Mouse (Mus musculus): ENCODE data around the gene Dnm3. TPM values are rescaled to one million over a fixed set of nuclear protein-coding genes. Genes with fewer than 3 reads are reported as not detected.

The Dnm3 gene
- total RNA-seq, 2 experiments from 2014 or later: 6.3 to 11.0 TPM

DNA sequence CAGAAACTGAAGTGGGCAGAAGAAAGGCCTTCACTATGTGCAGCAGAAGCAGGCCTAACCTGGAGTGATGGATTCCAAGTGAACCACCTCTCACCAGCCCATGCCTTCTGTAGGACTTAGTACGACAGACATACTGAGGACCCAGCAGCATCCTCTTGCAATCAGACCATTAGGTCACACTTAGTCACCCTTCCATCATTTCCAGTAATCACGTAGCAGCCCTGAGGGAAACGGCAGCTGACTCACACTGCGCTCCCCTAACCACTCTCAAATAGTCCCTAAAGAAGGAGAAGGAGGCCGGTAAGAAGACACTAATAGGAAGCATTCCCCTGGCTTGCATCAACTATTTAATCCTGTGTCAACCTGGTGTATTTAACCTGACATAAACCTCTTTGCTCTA, 262.1 kb downstream of the Dnm3 start:
- no peak for DNase-seq (ENCODE audit: low spot score in 2 of 2)

DNA sequence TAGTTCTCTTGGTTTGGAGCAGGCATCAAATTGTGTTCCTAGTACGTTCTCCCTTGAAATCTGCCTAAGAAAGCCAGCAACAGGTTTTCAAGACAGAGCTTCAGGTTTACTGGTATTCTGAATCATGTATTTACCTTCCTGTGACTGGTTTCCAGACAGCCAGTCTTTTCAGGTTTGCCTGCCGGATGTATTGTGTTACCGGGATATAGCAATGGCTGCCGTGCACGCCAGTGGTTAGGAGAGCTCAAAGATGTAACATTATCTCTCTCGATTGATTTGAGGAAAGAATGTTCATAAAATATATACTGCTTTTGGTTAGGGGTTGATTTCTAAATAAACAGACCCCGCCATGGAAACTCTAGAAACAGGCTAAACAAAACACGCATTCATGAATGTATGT, 264.8 kb downstream of the Dnm3 start:
- no peak for DNase-seq (ENCODE audit: low spot score in 2 of 2)

DNA sequence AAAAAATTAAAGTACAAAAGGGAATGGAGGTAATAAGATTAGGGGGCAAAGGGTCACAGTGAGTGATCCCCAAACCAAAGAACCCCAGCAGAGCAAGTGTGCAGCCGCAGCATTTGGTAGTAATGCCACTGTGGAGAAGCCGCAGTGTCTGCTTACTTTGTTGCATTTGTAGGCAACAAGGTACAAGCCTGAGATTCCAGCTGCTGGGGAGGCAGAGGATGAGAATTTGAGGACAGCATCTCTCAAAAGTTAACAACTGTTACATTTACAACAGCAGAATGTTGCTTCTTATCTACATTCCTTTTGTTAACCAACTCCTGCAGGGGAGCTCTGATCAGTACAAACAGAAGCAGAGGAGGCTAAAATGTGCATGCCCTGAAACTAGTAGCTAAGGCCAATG, 267.3 kb downstream of the Dnm3 start:
- no peak for DNase-seq (ENCODE audit: low spot score in 2 of 2)

DNA sequence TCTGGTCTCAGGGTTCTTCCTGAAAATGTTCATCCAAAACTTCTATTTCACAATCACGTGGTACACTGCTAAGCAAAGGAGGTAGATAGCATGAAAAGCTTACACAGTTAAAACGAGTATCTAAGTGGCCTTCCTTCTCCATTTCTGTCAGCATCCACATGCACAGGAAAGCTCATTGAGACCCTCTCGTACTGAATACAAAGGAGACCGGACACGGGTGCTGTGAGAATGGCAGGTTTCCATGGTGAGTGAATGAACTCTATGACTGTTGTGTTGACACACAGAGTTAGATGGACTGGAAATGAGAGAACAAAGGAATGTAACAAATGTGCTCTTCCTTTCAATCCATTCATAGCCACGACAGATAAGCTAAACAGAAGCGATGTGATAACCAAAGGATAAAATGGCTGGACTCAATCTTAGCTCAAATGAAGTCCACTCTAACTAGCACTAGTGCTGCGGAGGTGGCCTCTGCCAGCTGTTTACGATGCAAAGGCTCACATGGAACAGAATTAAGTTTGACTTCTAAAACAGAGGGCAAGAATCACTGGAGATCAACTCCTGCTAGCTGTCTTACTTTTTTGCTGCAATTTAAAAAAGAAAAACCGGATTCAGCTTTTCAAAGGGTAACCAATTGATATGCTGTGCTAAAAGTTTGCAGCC, 268.2 kb downstream of the Dnm3 start:
- DNase-seq (ENCODE audit: low spot score in 2 of 2): no peak

DNA sequence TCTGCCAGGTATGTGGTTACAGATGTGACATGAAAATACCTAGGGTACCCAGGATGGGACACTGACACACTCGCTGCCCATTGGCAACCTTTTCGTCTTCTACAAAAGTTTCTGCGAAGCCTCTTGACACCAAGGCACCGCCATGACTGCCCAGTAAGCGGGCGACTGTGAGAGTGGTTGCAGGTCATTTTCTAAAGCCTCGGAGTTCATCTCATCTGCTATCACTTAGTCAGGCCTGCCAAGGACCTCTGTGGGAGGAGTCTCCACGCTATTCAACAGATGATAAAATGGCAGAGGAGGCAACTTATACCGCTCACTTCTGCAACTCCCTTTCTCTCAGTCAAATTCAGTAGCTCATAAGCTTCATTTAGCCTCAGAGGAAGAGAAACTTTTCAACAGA, 268.8 kb downstream of the Dnm3 start:
- no peak for DNase-seq (ENCODE audit: low spot score in 2 of 2)

DNA sequence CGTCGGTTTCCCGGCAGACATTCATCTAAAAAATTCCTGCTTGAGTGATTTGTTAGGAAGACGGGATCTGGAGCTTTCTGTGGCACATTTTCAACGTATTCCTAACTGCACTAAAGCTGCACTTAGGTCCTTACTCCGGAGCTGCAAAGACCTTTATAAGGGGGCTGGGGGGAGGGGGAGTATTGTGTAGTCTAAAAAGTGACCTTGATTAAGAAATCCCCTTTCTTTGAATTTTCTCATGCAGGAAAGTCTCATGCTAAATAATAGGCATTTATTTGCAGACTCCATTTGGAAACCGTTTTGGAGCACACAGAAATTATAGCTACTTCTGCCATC, 270.2 kb downstream of the Dnm3 start:
- no peak for DNase-seq (ENCODE audit: low spot score in 2 of 2)

DNA sequence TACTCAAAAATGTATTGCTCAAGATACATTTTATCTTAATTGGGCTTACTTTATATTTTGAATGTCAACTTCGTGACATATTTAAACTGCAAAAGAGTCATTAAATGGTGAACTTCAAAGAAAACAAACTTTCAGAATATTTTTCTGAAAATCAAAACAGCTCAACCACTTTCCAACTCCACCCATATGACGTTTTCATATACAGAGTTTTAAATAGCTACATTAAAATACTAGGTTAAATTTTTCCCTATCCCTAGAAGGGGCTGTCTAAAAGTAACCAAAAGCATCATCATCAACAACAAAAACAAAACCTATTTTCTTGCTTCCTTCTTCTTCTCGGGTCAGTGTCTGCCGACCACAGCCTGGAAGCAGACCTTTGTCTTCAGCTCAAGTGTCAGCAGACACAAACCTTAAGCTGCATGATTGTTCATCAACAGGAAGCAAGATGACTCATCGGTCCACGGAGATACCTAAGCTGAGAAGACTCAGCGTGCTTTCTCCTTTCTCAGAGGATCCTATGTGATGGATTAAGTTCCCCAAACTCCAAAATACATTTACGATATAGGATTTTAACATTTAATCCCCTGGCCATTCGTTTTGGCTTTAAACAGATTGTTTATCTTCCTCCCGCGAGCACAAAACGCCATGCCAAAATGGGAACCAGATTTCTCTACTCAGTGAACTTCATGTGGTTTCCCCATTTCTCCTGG, 270.7 kb downstream of the Dnm3 start:
- peak in 1 of 2 experiments; percentile 37 for DNase-seq (ENCODE audit: low spot score in 2 of 2)

DNA sequence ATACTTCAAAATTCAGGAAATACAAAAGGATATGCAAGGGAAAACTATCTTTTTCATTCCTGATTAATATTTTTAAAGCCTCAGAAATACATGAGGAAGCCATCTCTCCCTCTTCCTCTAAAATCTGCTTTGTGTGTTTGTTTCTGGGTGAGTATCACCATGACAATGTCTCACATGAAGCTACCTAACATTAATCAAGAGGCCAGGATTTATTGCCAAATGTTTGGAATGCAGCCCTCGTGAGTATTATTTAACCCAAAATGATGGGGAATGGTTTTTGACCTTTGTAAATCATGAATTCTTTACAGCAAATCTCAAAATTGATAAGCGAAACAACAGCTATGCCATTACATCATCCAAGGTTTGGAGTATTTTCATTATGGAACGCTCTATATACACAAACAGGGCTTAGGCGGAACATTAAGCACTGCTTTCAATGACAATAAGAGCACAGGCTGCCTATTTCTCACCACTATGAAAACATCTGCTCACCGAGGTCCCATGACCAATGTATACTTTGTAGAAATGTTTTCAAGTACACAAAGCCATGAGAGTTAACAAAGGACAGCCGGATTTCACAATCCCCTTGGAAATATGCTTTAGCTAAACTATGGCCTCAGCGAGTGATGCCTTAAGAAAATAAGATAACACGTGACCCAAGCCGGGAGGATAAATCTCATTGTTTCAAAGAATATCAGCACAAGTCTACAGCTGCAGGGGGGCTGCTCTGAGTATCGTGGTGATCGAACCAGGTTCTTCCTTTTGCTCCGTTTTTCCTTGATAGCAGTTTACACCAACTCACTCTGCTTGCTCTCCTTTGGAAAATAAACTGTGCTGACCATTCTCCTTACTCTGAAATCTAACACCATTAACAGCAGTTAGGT, 275.1 kb downstream of the Dnm3 start:
- DNase-seq (ENCODE audit: low spot score in 2 of 2): no peak

DNA sequence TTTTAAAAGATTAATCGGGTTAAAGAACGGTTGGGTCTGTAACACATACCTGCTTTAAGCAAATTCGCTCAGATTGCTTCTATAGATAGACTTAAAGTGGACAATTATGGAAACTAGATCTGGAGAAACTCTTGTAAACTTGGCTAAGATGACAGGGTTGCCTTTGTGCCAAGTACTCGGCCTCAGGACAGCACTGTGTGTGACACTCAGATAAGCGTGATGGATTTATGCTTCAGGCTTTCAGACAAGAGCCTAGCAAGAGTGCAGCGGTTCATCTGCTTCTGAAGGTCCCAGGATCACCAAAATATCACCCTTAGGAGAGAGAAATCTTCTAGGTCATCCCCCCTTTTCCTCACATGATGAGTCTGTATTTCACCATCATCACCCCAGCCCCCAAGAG, 277.4 kb downstream of the Dnm3 start:
- DNase-seq (ENCODE audit: low spot score in 2 of 2): no peak

DNA sequence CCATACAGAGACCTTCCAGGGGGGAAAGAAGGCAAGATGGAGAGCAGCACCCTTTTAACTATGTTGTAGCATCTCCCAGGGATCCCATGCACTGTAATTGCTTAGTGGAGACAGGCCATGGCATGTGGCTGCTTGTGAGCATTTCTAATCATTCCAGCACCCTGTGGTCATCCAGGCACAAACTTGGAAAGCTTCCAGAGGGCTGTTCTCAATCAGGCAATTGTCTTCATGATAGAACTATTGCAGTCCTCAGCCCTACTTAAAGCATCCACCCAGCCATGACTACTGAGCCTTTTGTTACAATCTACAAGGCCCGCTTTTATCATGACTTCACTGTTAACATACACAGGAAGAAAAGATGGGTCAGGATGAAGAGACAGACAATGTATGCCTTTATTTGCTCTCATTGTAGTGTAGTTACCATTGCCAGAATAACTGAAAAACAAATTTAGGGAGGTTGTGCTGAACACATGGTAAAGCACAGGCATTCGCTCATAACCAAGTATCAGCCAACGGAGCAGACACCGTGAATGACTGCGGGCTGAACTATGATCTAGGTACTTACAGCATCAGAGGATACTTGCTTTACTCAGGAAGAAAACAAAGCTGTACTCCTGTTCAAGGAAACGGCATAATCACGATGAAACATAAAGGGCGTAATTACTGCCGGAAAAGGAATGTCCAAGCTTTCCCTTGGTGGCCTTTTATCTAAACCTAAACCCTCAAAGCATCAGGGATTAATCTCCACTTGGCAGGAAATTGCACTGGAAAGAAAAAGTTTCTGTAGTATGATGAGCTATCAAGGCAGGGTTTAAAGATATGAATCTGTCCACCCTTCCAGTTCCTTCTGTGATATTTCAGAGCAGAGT, 280.8 kb downstream of the Dnm3 start:
- DNase-seq (ENCODE audit: low spot score in 2 of 2): no peak

DNA sequence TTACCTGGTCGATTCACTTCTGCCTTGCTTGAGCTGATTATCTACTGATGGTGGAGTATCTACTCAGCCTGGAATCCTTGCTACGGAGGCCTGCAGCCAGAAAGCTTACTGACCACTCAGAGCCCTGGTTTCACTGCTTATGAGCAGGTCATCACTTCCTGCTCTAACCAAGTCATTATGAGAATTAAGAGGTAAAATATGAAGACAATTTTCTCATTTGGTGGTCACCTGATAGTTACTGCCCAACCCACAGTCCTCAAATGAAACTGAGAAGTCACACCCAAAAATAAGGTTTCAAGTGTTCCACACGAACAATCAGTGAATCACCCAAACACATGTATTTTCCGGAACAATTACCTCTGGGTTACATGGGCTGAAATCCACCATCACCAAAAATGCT, 289.1 kb downstream of the Dnm3 start:
- no peak for DNase-seq (ENCODE audit: low spot score in 2 of 2)

DNA sequence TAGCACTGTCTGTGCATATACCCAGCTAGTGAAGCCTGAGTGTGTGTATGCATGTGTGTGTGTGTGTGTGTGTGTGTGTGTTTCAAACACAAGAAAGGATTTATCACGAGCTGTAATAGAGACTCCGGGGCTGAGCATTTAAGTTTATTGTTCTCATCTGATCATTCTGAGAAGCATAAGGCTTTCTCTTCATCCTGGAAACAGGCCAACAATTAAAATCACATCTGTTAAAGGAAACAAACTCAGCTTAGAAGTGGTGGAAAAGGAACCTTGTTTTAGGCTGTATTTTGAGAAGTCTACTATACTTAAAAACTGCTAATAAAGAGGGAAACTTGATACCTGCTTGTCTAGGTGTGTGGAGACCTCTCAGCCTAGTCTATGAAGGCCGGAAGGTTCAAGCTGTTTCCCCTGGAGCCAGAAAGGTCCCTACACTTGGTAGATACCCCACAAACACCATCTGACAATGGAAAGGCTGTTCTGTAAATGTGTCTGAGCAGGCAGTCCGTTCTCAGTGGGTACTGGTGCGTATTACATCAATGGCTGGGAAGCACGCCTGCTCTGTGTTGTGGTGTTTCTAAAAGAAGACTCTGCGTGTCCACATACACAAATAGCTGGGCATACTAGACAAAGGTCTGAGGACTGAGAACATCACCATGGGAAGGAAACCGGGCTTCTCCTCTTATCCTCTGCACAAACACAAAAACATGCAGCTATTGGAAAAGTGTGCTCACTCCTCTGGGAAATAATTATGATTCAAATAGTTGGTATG, 290.3 kb downstream of the Dnm3 start:
- peak in 1 of 2 experiments; percentile 26 for DNase-seq (ENCODE audit: low spot score in 2 of 2)

DNA sequence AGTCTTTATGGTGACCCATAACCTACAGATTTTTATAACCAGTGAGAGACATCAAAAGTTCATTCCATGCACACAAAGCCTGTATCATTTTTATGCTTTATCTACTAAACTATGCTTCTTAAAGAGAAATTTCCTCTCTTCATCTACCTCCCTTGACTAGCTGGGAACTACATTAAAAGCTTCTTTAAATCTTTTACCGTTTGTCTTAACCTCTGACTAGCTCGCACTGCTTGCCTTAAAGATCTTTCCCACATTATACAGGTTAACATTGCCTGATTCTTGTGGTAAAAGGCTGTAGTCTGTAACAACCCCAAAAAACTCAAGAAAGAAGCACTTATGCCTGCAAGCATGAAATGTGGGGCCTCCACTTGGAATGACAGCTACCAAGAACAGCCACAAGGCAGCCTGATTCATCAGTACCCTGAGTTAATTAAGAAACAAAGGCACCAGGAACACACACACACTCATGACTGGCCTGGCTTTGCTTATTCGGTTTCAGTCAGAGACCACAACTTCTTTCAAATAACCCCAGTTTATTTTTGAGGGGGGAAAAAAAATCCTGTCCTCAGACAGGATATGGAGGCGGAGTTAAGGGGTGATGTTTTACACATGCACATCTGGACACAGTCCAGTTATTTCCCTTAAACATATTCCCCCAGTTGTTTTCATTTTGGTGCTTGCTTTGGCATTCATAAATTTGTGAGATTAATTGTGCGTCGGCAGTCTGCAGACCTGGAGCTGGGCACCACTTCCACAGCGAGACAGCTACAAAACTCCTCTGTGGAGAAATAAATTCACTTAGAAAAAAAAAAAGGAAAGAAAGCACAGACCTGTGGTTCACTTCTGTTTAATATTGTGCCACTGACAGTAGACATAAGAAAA, 291.1 kb downstream of the Dnm3 start:
- DNase-seq (ENCODE audit: low spot score in 2 of 2): no peak

DNA sequence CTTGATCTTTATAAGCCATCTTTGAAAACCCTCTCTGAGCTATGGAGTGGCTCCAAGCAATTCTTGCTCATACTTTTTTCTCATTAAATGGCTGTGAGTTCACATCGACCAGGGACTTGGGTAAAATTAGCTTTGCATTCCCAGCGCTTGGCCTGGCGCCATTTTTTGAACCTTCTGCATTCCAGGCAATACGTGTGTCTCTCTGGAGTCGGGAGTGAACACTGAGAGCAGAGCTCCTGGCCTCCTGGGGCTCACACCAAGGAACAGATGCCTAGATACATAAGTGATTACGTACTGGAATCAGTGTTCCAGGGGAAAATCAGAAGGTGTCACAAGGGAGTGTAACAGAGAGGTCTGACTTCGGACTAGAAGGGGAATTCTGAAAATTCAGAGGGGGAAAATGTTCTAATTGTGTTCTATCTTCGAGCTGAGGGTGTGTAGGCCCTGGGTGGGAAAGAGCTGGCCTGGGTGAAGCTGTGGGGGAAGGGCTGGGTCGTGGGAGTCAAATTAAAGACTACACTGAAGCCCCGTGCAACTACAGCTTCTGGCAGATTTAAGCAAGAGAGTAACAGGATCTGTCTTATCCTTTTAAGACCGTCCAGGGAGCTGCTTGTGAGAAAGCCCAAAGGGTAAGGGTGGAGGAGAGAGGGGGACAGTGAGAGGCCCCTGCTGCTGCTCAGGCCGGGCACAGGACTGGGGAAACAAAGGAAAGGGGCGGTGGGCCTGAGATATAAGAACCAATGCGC, 293.7 kb downstream of the Dnm3 start:
- peak; percentile 74 to 87 for DNase-seq (ENCODE audit: low spot score in 2 of 2)

DNA sequence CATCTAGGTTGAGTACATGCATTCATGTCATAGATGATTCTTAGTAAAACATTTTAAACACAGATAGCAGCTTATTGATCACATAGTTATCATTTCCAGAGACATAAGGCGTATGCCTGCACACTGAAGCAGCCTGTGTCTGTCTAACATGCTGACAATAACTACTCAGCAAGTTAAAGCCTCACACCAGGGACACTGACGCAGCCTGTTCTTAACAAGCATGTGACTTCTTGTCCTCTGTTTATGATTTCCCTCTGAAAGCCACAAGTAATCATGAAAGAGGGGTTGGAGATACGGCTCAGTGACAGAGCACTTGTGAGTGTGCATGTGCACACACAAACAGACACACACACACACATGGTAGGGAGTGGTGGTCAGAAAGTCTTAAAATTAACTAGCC, 294.4 kb downstream of the Dnm3 start:
- DNase-seq (ENCODE audit: low spot score in 2 of 2): no peak

DNA sequence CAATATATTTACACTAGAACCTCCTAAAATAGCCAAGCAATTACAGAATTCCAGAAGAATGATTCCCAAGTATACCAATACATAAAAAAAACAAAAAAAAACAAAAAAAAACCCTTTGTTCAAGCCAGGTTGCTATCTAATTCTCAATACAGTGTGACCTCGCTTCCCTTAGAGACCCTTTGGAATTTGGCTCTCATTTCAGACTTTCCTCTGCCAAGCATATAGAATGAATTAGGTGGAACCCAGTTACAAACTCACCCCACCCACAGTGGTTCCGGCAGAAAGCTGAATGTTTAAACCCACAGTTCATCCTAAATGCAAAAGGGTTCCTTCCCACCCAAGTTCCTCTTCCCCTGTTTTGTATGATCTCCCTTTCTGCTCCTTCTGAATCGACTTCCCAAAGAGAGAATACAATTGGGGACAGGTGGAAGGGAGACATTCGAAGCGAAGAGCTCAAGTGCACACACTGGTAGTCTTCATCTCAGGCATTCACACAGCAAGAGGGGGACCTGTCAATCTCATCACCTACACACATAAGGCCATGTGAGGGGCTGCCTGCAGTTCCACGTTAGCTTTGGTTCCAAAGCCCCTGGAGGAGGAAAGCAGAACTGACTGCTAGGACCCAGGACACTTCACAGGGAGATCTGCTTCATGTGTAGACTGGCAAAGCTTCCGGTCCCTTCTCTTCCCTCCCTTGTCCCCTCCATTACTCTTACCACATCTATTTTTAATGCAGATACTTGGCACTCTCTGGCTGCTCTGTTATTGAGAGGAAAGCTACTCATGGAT, 296.5 kb downstream of the Dnm3 start:
- DNase-seq (ENCODE audit: low spot score in 2 of 2): no peak

DNA sequence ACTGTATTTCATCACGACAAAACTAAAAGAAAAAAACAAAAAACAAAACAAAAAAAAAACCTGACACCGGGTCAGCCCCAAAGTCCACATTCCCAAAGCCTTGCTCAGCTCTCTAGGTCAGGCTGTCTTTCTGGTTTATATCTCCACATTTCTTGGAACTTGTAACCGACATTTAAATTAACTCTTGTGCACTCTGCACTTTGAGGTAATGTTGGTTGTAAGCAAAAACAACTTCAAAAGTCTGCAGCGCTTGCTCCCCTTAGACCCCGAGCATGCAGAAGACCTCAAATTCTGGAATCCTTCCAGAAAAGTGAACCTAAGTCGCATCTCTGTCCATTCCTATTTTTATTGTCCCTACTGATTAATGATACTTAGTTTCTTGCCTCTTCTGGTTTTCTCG, 297.4 kb downstream of the Dnm3 start:
- DNase-seq (ENCODE audit: low spot score in 2 of 2): no peak

DNA sequence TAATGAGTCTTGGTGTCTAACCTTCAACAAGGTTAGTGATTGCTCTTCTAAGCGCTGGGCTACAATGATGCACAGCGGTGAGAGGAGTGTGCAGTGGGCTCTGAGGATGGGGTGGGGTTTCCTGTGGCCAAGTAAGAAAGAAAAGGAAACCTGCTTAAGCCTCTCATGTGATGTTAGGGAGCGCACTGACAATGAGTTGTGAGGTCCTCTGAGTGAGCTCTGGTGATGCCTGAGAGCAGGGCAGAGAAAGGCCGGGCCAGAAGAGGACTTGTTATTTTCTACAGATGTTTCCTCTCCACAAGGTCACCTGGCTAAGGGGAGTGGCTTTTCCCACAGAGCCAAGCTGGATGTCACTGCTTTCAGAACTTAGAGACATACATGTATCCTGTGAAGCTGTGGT, 298.4 kb downstream of the Dnm3 start:
- no peak for DNase-seq (ENCODE audit: low spot score in 2 of 2)
